Mouse (Mus musculus) heart, embryonic 11.5 days (tissue): ENCODE results near the gene Hlcs. TPM values are rescaled to one million over a fixed set of nuclear protein-coding genes. Genes with fewer than 3 reads are reported as not detected.

Source experiments
- ATAC-seq: fragments of 200-750 bp; cut with Nextera tagmentation; replicated peaks from 2 replicates; pipeline ENCODE4 v1.8.0; 2017; ENCODE audit warnings: moderate library complexity; ENCODE audit not compliant: insufficient number of reproducible peaks, low FRiP score, low TSS enrichment
- H3K27ac ChIP-seq: fragments of 300-500 bp; sonication (generic); 2 replicates; pipeline ENCODE4 v1.5.1; 2014; ENCODE audit warnings: mild to moderate bottlenecking, low read depth, low read length
- H3K27me3 ChIP-seq: fragments of 300-500 bp; sonication (generic); 2 replicates; pipeline ENCODE4 v1.6.1; 2014; ENCODE audit warnings: mild to moderate bottlenecking, low read length, mixed read lengths; ENCODE audit not compliant: control insufficient read depth, insufficient read depth
- H3K36me3 ChIP-seq: fragments of 300-500 bp; sonication (generic); 2 replicates; pipeline ENCODE4 v1.6.1; 2014; ENCODE audit warnings: mild to moderate bottlenecking, low read length, moderate library complexity, mixed read lengths; ENCODE audit not compliant: control insufficient read depth, insufficient read depth
- H3K4me1 ChIP-seq: fragments of 300-500 bp; sonication (generic); 2 replicates; pipeline ENCODE4 v1.6.1; 2014; ENCODE audit warnings: low read length; ENCODE audit not compliant: control insufficient read depth, insufficient read depth
- H3K4me2 ChIP-seq: fragments of 300-500 bp; sonication (generic); 2 replicates; pipeline ENCODE4 v1.6.1; 2014; ENCODE audit warnings: mild to moderate bottlenecking, moderate library complexity
- H3K4me3 ChIP-seq: fragments of 300-500 bp; sonication (generic); 2 replicates; pipeline ENCODE4 v1.5.1; 2014; ENCODE audit warnings: low read depth, low read length
- H3K9ac ChIP-seq: fragments of 300-500 bp; sonication (generic); 2 replicates; pipeline ENCODE4 v1.6.1; 2014; ENCODE audit warnings: mild to moderate bottlenecking, low read depth, low read length, moderate library complexity
- H3K9me3 ChIP-seq: fragments of 300-500 bp; sonication (generic); replicated peaks from 2 replicates; pipeline ENCODE4 v1.6.1; 2016; ENCODE audit warnings: low read length; ENCODE audit not compliant: control insufficient read depth
- WGBS: fragments of 180-500 bp; shearing (Covaris S2); extraction: QIAGEN DNeasy Blood & Tissue Kit; methylation state at CpG from one replicate; pipeline ENCODE4 v1.1.7; 2014; ENCODE audit not compliant: insufficient replicate concordance; 5-methylcytosine and 5-hydroxymethylcytosine counted together
- polyA plus RNA-seq: library from polyadenylated mRNA; unstranded; fragments of >200 nt; fragmentation: Nextera tagmentation; extraction: Ambion mirVana; gene quantifications from 2 replicates; pipeline ENCODE4 v1.2.1, GENCODE M21; 2014

The Hlcs gene
- polyA plus RNA-seq, 1 experiment from 2014 or later, result 7.7 TPM

- no peak overlapping the region for H3K9ac ChIP-seq
- 61% methylated on average over 12 of the region's 12 CpGs for WGBS
- no peak overlapping the region for H3K27ac ChIP-seq
- H3K9me3 ChIP-seq, result no peaks in the 10 kb centered on the region
- H3K4me2 ChIP-seq, result no peak overlapping the region
- no peaks in the 10 kb centered on the region for H3K27me3 ChIP-seq
- no peak overlapping the region for H3K4me3 ChIP-seq
- H3K4me1 ChIP-seq, result peaks cover 3% of the 10 kb centered on the region; the same call in 1 of the 2 replicates
- ATAC-seq, result no peak
- H3K36me3 ChIP-seq, result no peaks in the 10 kb centered on the region
Measured at GRCm38 (mm10) chr16:94250136-94250535, 63.2 kb downstream of the Hlcs start.

GRCm38 (mm10) chr16:94249666-94250065 is 63.7 kb downstream of the Hlcs start:
- no peaks in the 10 kb centered on the region for H3K27me3 ChIP-seq
- H3K9me3 ChIP-seq, result no peaks in the 10 kb centered on the region
- H3K9ac ChIP-seq, result no peak overlapping the region
- no peak overlapping the region for H3K4me3 ChIP-seq
- 85% methylated on average over 10 of the region's 10 CpGs for WGBS
- H3K4me1 ChIP-seq, result peaks cover 3% of the 10 kb centered on the region; the same call in 1 of the 2 replicates
- no peak for ATAC-seq
- no peak overlapping the region for H3K4me2 ChIP-seq
- H3K27ac ChIP-seq, result no peak overlapping the region
- no peaks in the 10 kb centered on the region for H3K36me3 ChIP-seq

GRCm38 (mm10) chr16:94248721-94249120 is 64.7 kb downstream of the Hlcs start:
- Histone ChIP-seq H3K4me1 (peaks cover 3% of the 10 kb centered on the region; the same call in 1 of the 2 replicates), H3K4me3 (no peak overlapping the region), H3K4me2 (no peak overlapping the region), H3K36me3 (no peaks in the 10 kb centered on the region), H3K9ac (no peak overlapping the region), H3K27me3 (no peaks in the 10 kb centered on the region), H3K9me3 (no peaks in the 10 kb centered on the region), H3K27ac (no peak overlapping the region)
- WGBS, result 74% methylated on average over 15 of the region's 15 CpGs
- ATAC-seq, result no peak

- H3K9ac ChIP-seq, result no peak overlapping the region
- H3K4me1 ChIP-seq, result peaks cover 3% of the 10 kb centered on the region; the same call in 1 of the 2 replicates
- no peak overlapping the region for H3K4me3 ChIP-seq
- ATAC-seq, result no peak
- no peak overlapping the region for H3K4me2 ChIP-seq
- 81% methylated on average over 8 of the region's 8 CpGs for whole genome bisulfite sequencing
- H3K36me3 ChIP-seq, result no peaks in the 10 kb centered on the region
- no peak overlapping the region for H3K27ac ChIP-seq
- no peaks in the 10 kb centered on the region for H3K27me3 ChIP-seq
- H3K9me3 ChIP-seq, result no peaks in the 10 kb centered on the region
Measured at GRCm38 (mm10) chr16:94246976-94247375, 66.4 kb downstream of the Hlcs start.

- ATAC-seq, result no peak
- no peak overlapping the region for H3K27ac ChIP-seq
Measured at GRCm38 (mm10) chr16:94246058-94246784, 67.2 kb downstream of the Hlcs start.

GRCm38 (mm10) chr16:94241126-94241525 is 72.2 kb downstream of the Hlcs start:
- no peaks in the 10 kb centered on the region for H3K9me3 ChIP-seq
- no peaks in the 10 kb centered on the region; the same call in 1 of the 2 replicates for H3K4me1 ChIP-seq
- H3K4me3 ChIP-seq, result no peak overlapping the region
- H3K9ac ChIP-seq, result no peak overlapping the region
- 89% methylated on average over 10 of the region's 10 CpGs for WGBS
- H3K4me2 ChIP-seq, result no peak overlapping the region
- no peaks in the 10 kb centered on the region for H3K27me3 ChIP-seq
- no peak overlapping the region for H3K27ac ChIP-seq
- ATAC-seq, result no peak
- H3K36me3 ChIP-seq, result no peaks in the 10 kb centered on the region

More at GRCm38 (mm10) chr16:94246058-94246784, 67.2 kb downstream of the Hlcs start:
- Histone ChIP-seq H3K4me1 (peaks cover 3% of the 10 kb centered on the region; the same call in 1 of the 2 replicates), H3K4me3 (no peak overlapping the region), H3K27me3 (no peaks in the 10 kb centered on the region), H3K9me3 (no peaks in the 10 kb centered on the region), H3K9ac (no peak overlapping the region), H3K36me3 (no peaks in the 10 kb centered on the region), H3K4me2 (no peak overlapping the region)
- 81% methylated on average over 17 of the region's 17 CpGs for WGBS

GRCm38 (mm10) chr16:94240190-94240589 is 73.2 kb downstream of the Hlcs start:
- no peaks in the 10 kb centered on the region; the same call in 1 of the 2 replicates for H3K4me1 ChIP-seq

GRCm38 (mm10) chr16:94239567-94239966 is 73.8 kb downstream of the Hlcs start:
- WGBS, result 75% methylated on average over 6 of the region's 6 CpGs

More at GRCm38 (mm10) chr16:94240190-94240589, 73.2 kb downstream of the Hlcs start:
- no peak for ATAC-seq
- H3K4me3 ChIP-seq, result no peak overlapping the region
- 43% methylated on average over 2 of the region's 2 CpGs for WGBS
- no peaks in the 10 kb centered on the region for H3K36me3 ChIP-seq
- H3K4me2 ChIP-seq, result no peak overlapping the region
- H3K27ac ChIP-seq, result no peak overlapping the region
- H3K9me3 ChIP-seq, result no peaks in the 10 kb centered on the region
- H3K27me3 ChIP-seq, result no peaks in the 10 kb centered on the region
- no peak overlapping the region for H3K9ac ChIP-seq

GRCm38 (mm10) chr16:94239146-94239545 is 74.2 kb downstream of the Hlcs start:
- Histone ChIP-seq H3K27ac (no peak overlapping the region), H3K4me3 (no peak overlapping the region), H3K36me3 (no peaks in the 10 kb centered on the region), H3K9me3 (no peaks in the 10 kb centered on the region), H3K27me3 (no peaks in the 10 kb centered on the region), H3K4me1 (peaks cover 3% of the 10 kb centered on the region; the same call in 1 of the 2 replicates), H3K9ac (no peak overlapping the region), H3K4me2 (no peak overlapping the region)
- WGBS, result 90% methylated on average over 7 of the region's 7 CpGs
- no peak for ATAC-seq

More at GRCm38 (mm10) chr16:94239567-94239966, 73.8 kb downstream of the Hlcs start:
- H3K9ac ChIP-seq, result no peak overlapping the region
- no peak for ATAC-seq
- no peak overlapping the region for H3K4me3 ChIP-seq
- no peaks in the 10 kb centered on the region for H3K27me3 ChIP-seq
- no peaks in the 10 kb centered on the region for H3K36me3 ChIP-seq
- no peaks in the 10 kb centered on the region for H3K9me3 ChIP-seq
- H3K27ac ChIP-seq, result no peak overlapping the region
- no peak overlapping the region for H3K4me2 ChIP-seq
- no peaks in the 10 kb centered on the region; the same call in 1 of the 2 replicates for H3K4me1 ChIP-seq
